Mouse (Mus musculus) left cerebral cortex, adult 11 months (tissue): Measurements from ENCODE around the gene Rnls.
"Not testable (repeated sequence)": the region's sequence is repeated elsewhere in the genome, so short reads cannot be mapped to it uniquely, and the experiment has no call there.

Source experiments
- DNase-seq: peaks from one replicate; pipeline ENCODE4 v3.0.0; 2022; ENCODE audit warnings: low spot score

Rnls gene

GRCm38 (mm10) chr19:33391651-33392382, at the start of gene Rnls:
TSS of gene Rnls (minus strand) at chr19:33392295.
- DNase-seq: peak; percentile 68

- no peak for DNase-seq
These were observed 37.4 kb upstream of the Rnls start for GRCm38 (mm10) chr19:33429457-33429856.

- not testable (repeated sequence) for DNase-seq
These were observed 27.3 kb upstream of the Rnls start for GRCm38 (mm10) chr19:33419368-33419767.

GRCm38 (mm10) chr19:33380825-33381224, 11.3 kb downstream of the Rnls start:
- no peak for DNase-seq

GRCm38 (mm10) chr19:33380386-33380785, 11.7 kb downstream of the Rnls start:
- DNase-seq: peak; percentile 33

GRCm38 (mm10) chr19:33368808-33369207, 23.3 kb downstream of the Rnls start:
- DNase-seq: no peak

GRCm38 (mm10) chr19:33366661-33367060, 25.4 kb downstream of the Rnls start:
- DNase-seq: peak; percentile 47

GRCm38 (mm10) chr19:33357019-33357418, 35.1 kb downstream of the Rnls start:
- no peak for DNase-seq

GRCm38 (mm10) chr19:33340119-33340518, 52.0 kb downstream of the Rnls start:
- no peak for DNase-seq

- no peak for DNase-seq
These were observed 65.1 kb downstream of the Rnls start for GRCm38 (mm10) chr19:33326706-33327641.

- DNase-seq: no peak
These were observed 73.3 kb downstream of the Rnls start for GRCm38 (mm10) chr19:33318785-33319184.

GRCm38 (mm10) chr19:33317130-33317529, 75.0 kb downstream of the Rnls start:
- no peak for DNase-seq

- no peak for DNase-seq
These were observed 92.3 kb downstream of the Rnls start for GRCm38 (mm10) chr19:33299726-33300292.

GRCm38 (mm10) chr19:33296338-33296737, 95.8 kb downstream of the Rnls start:
- no peak for DNase-seq

GRCm38 (mm10) chr19:33282985-33283384, 109.1 kb downstream of the Rnls start:
- DNase-seq: no peak

- DNase-seq: no peak
These were observed 115.7 kb downstream of the Rnls start for GRCm38 (mm10) chr19:33276421-33276820.

GRCm38 (mm10) chr19:33273676-33274075, 118.4 kb downstream of the Rnls start:
- DNase-seq: no peak

GRCm38 (mm10) chr19:33271571-33271970, 120.5 kb downstream of the Rnls start:
- DNase-seq: no peak

- no peak for DNase-seq
These were observed 121.9 kb downstream of the Rnls start for GRCm38 (mm10) chr19:33270231-33270630.

- DNase-seq: no peak
These were observed 124.1 kb downstream of the Rnls start for GRCm38 (mm10) chr19:33268044-33268443.

GRCm38 (mm10) chr19:33265245-33265644, 126.8 kb downstream of the Rnls start:
- DNase-seq: no peak

GRCm38 (mm10) chr19:33264224-33264993, 127.7 kb downstream of the Rnls start:
- no peak for DNase-seq
